Mouse (Mus musculus) liver, postnatal 0 days (tissue): ENCODE data around the gene Psmb9.

Experiments
- CTCF ChIP-seq: sonication (generic); IDR thresholded peaks from 2 replicates; pipeline ENCODE4 v1.5.1; 2016; ENCODE audit warnings: antibody characterized with exemption, low read depth
- EP300 ChIP-seq: IDR thresholded peaks from 2 replicates; pipeline ENCODE4 v1.6.1; 2016; ENCODE audit warnings: antibody characterized with exemption, low read depth, mild to moderate bottlenecking

- TF ChIP-seq CTCF (peak; percentile 52), EP300 (no peak)
Observed at GRCm38 (mm10) chr17:34177179-34177578, 10.4 kb downstream of the Psmb9 start.
